In the genomic region with DNA sequence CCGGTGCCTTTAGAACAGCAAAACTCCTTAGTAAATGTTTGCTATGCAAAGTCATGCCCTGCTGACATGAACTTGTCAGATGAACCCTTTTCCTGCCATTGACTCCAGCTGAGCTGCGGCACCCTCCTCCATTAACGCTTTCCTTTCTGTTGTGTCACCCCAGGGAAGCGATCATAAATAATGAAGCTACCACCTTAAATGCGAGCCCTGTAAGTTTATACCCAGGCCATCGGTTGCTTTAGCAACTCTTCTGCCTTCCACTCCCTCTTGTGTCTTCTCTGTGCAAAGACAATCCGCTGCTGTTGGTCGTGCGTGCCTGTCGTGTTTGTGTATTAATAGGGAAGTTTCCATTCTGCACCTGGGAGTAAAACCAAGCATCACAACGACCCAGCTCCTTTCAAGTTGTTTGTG, we compare ENCODE assay signal across 8 mouse cellular contexts. TPM values are rescaled to one million over a fixed set of nuclear protein-coding genes. Genes with fewer than 3 reads are reported as not detected.
DNase-seq lines count a peak whose midpoint lies in the region; ATAC-seq and TF ChIP-seq lines count a peak whose summit lies in the region.

No protein-coding gene starts in this region.

- no peak overlapping the region for H3K27ac ChIP-seq in heart, embryonic 11.5 days (ENCODE audit: low read depth, low read length)
- H3K27ac ChIP-seq in heart, embryonic 10.5 days: no peak overlapping the region
- no peak overlapping the region for H3K27ac ChIP-seq in embryonic facial prominence, embryonic 13.5 days

- H3K79me2 ChIP-seq in myocyte (ENCODE audit: control insufficient read depth, insufficient read depth): peaks cover 49% of the 10 kb centered on the region

- H3K9ac ChIP-seq in heart, embryonic 11.5 days (ENCODE audit: low read depth, low read length): no peak overlapping the region
- H3K9ac ChIP-seq in embryonic facial prominence, embryonic 13.5 days: no peak overlapping the region

- 9% methylated on average over 11 of the region's 11 CpGs for WGBS in heart, embryonic 11.5 days (ENCODE audit: insufficient replicate concordance)
- WGBS in heart, embryonic 10.5 days: 8% methylated on average over 11 of the region's 11 CpGs
- WGBS in embryonic facial prominence, embryonic 13.5 days: 8% methylated on average over 11 of the region's 11 CpGs

- peak overlapping the region; percentile 5 for H3K4me2 ChIP-seq in heart, embryonic 11.5 days
- H3K4me2 ChIP-seq in embryonic facial prominence, embryonic 13.5 days: peak overlapping the region; percentile 77
- peak overlapping the region; percentile 89 for H3K4me2 ChIP-seq in myocyte (ENCODE audit: low read depth)

- no peak overlapping the region for H3K4me3 ChIP-seq in heart, embryonic 11.5 days (ENCODE audit: low read depth, low read length)
- no peak overlapping the region for H3K4me3 ChIP-seq in heart, embryonic 10.5 days
- 0 out of 2 replicates have a peak overlapping the region, but pooled peaks have one; percentile 12 for H3K4me3 ChIP-seq in embryonic facial prominence, embryonic 13.5 days
- H3K4me3 ChIP-seq in myocyte: peak overlapping the region; percentile 57

- no peaks in the 10 kb centered on the region for H3K36me3 ChIP-seq in heart, embryonic 11.5 days (ENCODE audit: control insufficient read depth, insufficient read depth, low read length)
- H3K36me3 ChIP-seq in heart, embryonic 10.5 days: no peaks in the 10 kb centered on the region
- H3K36me3 ChIP-seq in embryonic facial prominence, embryonic 13.5 days: no peaks in the 10 kb centered on the region
- no peaks in the 10 kb centered on the region for H3K36me3 ChIP-seq in myocyte (ENCODE audit: control insufficient read depth, insufficient read depth)

- DNase-seq in heart, embryonic 10.5 days (ENCODE audit: low spot score): no peak
- peak; percentile 45 for DNase-seq in MN1 (ENCODE audit: low spot score)
- DNase-seq in kidney, adult 11 months: peak; percentile 27
- no peak for DNase-seq in left cerebral cortex, adult 11 months (ENCODE audit: low spot score)
- DNase-seq in gastrocnemius, postnatal 4 days (ENCODE audit: low spot score in 2 of 2): no peak

- peaks cover 20% of the 10 kb centered on the region for H3K27me3 ChIP-seq in heart, embryonic 11.5 days (ENCODE audit: control insufficient read depth, insufficient read depth, low read length)
- H3K27me3 ChIP-seq in heart, embryonic 10.5 days (ENCODE audit: insufficient read depth, poor library complexity, severe bottlenecking): peaks cover 53% of the 10 kb centered on the region
- H3K27me3 ChIP-seq in embryonic facial prominence, embryonic 13.5 days: peaks cover 33% of the 10 kb centered on the region
- no peaks in the 10 kb centered on the region for H3K27me3 ChIP-seq in myocyte (ENCODE audit: control insufficient read depth, insufficient read depth, insufficient read length)

- TF ChIP-seq POLR2A in myocyte (IDR thresholded peaks at IDR 0.05; ENCODE audit: insufficient read length, low read depth): no peak

- no peak overlapping the region for H3ac ChIP-seq in myocyte (ENCODE audit: control insufficient read depth, insufficient read length)

- H3K4me1 ChIP-seq in heart, embryonic 11.5 days (ENCODE audit: control insufficient read depth, insufficient read depth, low read length): peaks cover 14% of the 10 kb centered on the region
- H3K4me1 ChIP-seq in heart, embryonic 10.5 days: peaks cover 47% of the 10 kb centered on the region
- H3K4me1 ChIP-seq in embryonic facial prominence, embryonic 13.5 days: peaks cover 21% of the 10 kb centered on the region

- ATAC-seq in heart, embryonic 11.5 days (replicated peaks; ENCODE audit: insufficient number of reproducible peaks, low FRiP score, low TSS enrichment): no peak
- no peak for ATAC-seq in embryonic facial prominence, embryonic 13.5 days (ENCODE audit: insufficient number of reproducible peaks, insufficient read depth, low FRiP score, low TSS enrichment, low read depth)

- H3K9me3 ChIP-seq in heart, embryonic 11.5 days (replicated peaks; ENCODE audit: control insufficient read depth, low read length): no peaks in the 10 kb centered on the region
- no peaks in the 10 kb centered on the region for H3K9me3 ChIP-seq in heart, embryonic 10.5 days
- H3K9me3 ChIP-seq in embryonic facial prominence, embryonic 13.5 days: no peaks in the 10 kb centered on the region

TF ChIP-seq in myocyte, 11 proteins besides CTCF, POLR2A, EP300 and RAD21:
- TF ChIP-seq POLR2AphosphoS2 (IDR thresholded peaks at IDR 0.05; ENCODE audit: insufficient read length, low read depth): no peak
- TF ChIP-seq USF1 (IDR thresholded peaks at IDR 0.05; ENCODE audit: low read depth): no peak
- TF ChIP-seq REST (IDR thresholded peaks at IDR 0.05; ENCODE audit: insufficient read depth, insufficient read length): no peak
- no peak for TF ChIP-seq E2F4 (IDR thresholded peaks at IDR 0.05; ENCODE audit: insufficient read depth)
- no peak for TF ChIP-seq MYOG (IDR thresholded peaks at IDR 0.05; ENCODE audit: control insufficient read depth in 1 of 3, insufficient read depth in 1 of 3, insufficient read length in 2 of 3, low read depth in 2 of 3)
- TF ChIP-seq SRF (IDR thresholded peaks at IDR 0.05; ENCODE audit: control insufficient read depth, insufficient read length, low read depth): no peak
- no peak for TF ChIP-seq TCF12 (IDR thresholded peaks at IDR 0.05; ENCODE audit: insufficient read depth, poor library complexity, severe bottlenecking)
- no peak for TF ChIP-seq MYOD1 (IDR thresholded peaks at IDR 0.05; ENCODE audit: control insufficient read depth in 1 of 3, insufficient read length in 2 of 3, low read depth in 2 of 3)
- TF ChIP-seq CEBPB (IDR thresholded peaks at IDR 0.05; ENCODE audit: insufficient read depth, poor library complexity, severe bottlenecking): no peak
- no peak for TF ChIP-seq TCF3 (IDR thresholded peaks at IDR 0.05; ENCODE audit: insufficient read length, low read depth)
- TF ChIP-seq MAX (IDR thresholded peaks at IDR 0.05; ENCODE audit: low read depth): no peak

RNA-seq across cellular contexts. Expression of a gene that starts 3.0 kb away (rescaled TPM):
- polyA plus RNA-seq in heart, embryonic 11.5 days (2014; fragmentation: Nextera tagmentation; extraction: Ambion mirVana): 6.1 and 6.3 TPM in 2 replicates
- polyA plus RNA-seq in heart, embryonic 10.5 days (2016; fragmentation: Nextera tagmentation; extraction: Ambion mirVana): 6.0 and 6.9 TPM in 2 replicates
- polyA plus RNA-seq in embryonic facial prominence, embryonic 13.5 days (2015; fragmentation: Nextera tagmentation; extraction: Ambion mirVana): 16.6 and 19.9 TPM in 2 replicates
- polyA plus RNA-seq in myocyte (2012; fragmentation: generic; extraction: Trizol): 61.1 TPM
- total RNA-seq in gastrocnemius, postnatal 4 days (2021): 1 to 10 TPM; 6.4 to 7.7 TPM

Comparison
In these comparisons a context has a peak if more than half of its experiments do, and no peak if none do; other contexts are left out.
1. H3K4me2 ChIP-seq: peak in every context shown above with its lines; median percentile 89 in myocyte; 77 in embryonic facial prominence, embryonic 13.5 days; 5 in heart, embryonic 11.5 days.
2. H3K4me3 ChIP-seq: peak in embryonic facial prominence, embryonic 13.5 days (single experiment) and myocyte (single experiment); none in heart, embryonic 11.5 days (single experiment) and heart, embryonic 10.5 days (single experiment).
3. DNase-seq: peak in MN1 (single experiment) and kidney, adult 11 months (single experiment); none in heart, embryonic 10.5 days (single experiment), left cerebral cortex, adult 11 months (single experiment) and gastrocnemius, postnatal 4 days (0 of 2).